ENCODE assay signal across 17 mouse cellular contexts in genomic region chr19:44984420-44984819, GRCm38 (mm10).
"Had no signal": no experiment of that assay in that cellular context is flagged by ENCODE, and none has a peak within 500 bp of the region (broad histone marks: within the 10 kb centered on the region; RNA-seq: fewer than 3 reads in every experiment).

No protein-coding gene starts in this region.

- H3K9ac ChIP-seq: kidney, embryonic 15.5 days; liver, embryonic 13.5 days; lung, embryonic 14.5 days; midbrain, embryonic 12.5 days; midbrain, embryonic 15.5 days; neural tube, embryonic 12.5 days; neural tube, embryonic 15.5 days had no signal

- DNase-seq: kidney, adult 11 months; kidney, adult 8-10 months; kidney, postnatal 10 days; kidney, postnatal 36 days; layer of hippocampus, adult 9-11 months; liver, embryonic 13.5 days; lung, embryonic 14.5 days; right cerebral cortex, adult 18-20 months; right cerebral cortex, postnatal 25 days; thymus, postnatal 36 days had no signal

- H3K27me3 ChIP-seq: kidney, embryonic 15.5 days; midbrain, embryonic 15.5 days; neural tube, embryonic 12.5 days had no signal

- H3K9me3 ChIP-seq: kidney, embryonic 15.5 days; liver, embryonic 13.5 days; midbrain, embryonic 12.5 days; midbrain, embryonic 15.5 days; neural tube, embryonic 12.5 days; neural tube, embryonic 15.5 days had no signal

- ATAC-seq: lung, postnatal 0 days; midbrain, embryonic 15.5 days had no signal

- H3K4me2 ChIP-seq: kidney, embryonic 15.5 days; liver, embryonic 13.5 days; lung, embryonic 14.5 days; midbrain, embryonic 12.5 days; midbrain, embryonic 15.5 days; neural tube, embryonic 12.5 days; neural tube, embryonic 15.5 days had no signal

- H3K4me3 ChIP-seq: kidney, embryonic 15.5 days; liver, embryonic 13.5 days; midbrain, embryonic 12.5 days; midbrain, embryonic 15.5 days; neural tube, embryonic 12.5 days; neural tube, embryonic 15.5 days had no signal

- H3K27ac ChIP-seq: kidney, embryonic 15.5 days; liver, embryonic 13.5 days; macrophage; midbrain, embryonic 12.5 days; midbrain, embryonic 15.5 days; neural tube, embryonic 12.5 days; neural tube, embryonic 15.5 days had no signal
